Mouse (Mus musculus): ENCODE data around the gene Agpat1. TPM values are rescaled to one million over a fixed set of nuclear protein-coding genes. Genes with fewer than 3 reads are reported as not detected.

Agpat1 gene
- 29.0 and 36.5 TPM in 2 replicates for total RNA-seq (2015)
- 24.2 and 24.5 TPM in 2 replicates for total RNA-seq (2017)

DNA sequence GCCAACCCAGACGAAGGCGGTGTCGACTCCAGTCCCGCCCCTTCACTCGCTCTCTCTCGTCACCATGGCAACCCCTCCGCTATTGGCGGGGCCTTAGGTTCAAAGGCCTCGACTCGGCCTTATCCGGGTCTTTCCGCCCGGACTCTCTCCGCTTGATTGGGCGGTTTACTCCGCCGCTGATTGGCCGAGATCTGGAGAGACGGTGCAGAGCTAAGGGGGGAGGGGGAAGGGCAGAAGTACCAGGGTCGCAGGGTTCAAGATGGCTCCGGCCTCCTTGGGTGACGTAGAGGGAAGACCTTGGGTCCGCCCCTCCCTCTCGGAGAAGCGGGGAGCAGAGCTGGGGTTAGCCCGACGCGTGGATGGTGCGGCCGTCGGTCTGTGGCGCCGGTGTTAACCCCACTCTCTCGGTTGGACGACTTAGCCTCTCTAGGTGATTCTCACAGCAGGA, at the start of gene Agpat1:
Gene Agpat1, plus strand, starts transcription at position 202 of the 448 bp plus-strand sequence.
- peak; percentile 73 for ATAC-seq (ENCODE audit: poor library complexity, severe bottlenecking)

GRCm38 (mm10) chr17:34555483-34555882, 48.6 kb upstream of the Agpat1 start:
- peak; percentile 94 for ATAC-seq (ENCODE audit: poor library complexity, severe bottlenecking)

DNA sequence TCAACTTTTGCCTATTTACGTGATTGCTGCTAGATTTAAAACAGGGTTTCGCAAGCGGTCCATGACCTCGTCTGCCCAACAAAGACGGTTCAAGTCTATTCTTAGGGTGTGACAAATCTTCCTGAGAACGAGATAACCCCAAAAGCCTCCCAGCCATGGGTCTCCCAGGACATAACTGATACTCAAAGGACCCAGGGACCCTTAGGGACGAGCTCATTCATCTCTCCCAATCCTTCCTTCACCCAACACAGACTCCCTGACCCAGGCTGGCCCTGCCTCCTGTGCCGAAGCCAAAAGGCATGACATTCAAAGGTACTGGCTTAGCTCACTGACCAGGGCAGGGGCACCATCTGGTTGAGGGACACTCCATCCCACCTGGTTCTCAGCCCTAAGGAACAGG, 47.7 kb upstream of the Agpat1 start:
- no peak for ATAC-seq (ENCODE audit: poor library complexity, severe bottlenecking)

DNA sequence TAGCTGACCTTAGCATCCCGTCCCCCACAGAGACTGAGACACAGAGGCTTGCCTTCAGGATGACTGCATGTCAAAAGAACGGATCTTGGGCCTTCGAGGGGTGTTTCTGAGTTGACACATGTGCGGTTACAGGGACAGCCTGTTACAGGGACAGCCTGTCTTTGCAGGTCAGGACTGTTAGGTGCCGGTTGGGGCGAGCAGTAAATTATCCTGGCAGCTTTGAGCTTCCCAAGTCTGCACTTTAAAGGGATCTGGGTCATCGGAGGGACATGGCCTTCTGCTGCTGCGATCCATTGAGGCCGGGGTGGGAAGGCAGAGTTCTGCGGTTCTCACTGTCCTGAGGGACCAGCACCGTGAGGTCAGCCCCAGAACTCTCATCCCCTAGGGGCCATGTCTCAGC, 46.7 kb upstream of the Agpat1 start:
- no peak for ATAC-seq (ENCODE audit: poor library complexity, severe bottlenecking)

GRCm38 (mm10) chr17:34559116-34559515, 44.9 kb upstream of the Agpat1 start:
- ATAC-seq (ENCODE audit: poor library complexity, severe bottlenecking), result no peak

DNA sequence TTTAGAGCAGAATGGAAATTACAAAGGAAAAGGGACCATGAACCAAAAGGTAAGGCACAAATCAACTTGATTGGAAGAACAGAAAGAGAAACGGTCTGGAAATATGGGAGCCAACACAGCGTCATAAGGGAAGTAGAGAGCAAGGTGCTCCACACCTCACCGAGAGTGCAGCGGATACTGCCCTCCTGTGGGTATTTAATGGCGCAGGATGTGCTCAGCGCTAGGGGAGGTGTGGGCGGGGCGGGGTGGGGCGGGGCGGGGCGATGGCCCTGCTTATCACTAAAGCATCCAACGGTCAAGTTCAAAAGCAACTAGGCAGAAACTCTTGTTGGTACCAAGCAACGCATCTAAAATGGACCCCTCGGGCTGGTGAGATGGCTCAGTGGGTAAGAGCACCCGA, 44.2 kb upstream of the Agpat1 start:
- ATAC-seq (ENCODE audit: poor library complexity, severe bottlenecking), result 0 out of 2 replicates have a peak, but pooled peaks have one; percentile 34

DNA sequence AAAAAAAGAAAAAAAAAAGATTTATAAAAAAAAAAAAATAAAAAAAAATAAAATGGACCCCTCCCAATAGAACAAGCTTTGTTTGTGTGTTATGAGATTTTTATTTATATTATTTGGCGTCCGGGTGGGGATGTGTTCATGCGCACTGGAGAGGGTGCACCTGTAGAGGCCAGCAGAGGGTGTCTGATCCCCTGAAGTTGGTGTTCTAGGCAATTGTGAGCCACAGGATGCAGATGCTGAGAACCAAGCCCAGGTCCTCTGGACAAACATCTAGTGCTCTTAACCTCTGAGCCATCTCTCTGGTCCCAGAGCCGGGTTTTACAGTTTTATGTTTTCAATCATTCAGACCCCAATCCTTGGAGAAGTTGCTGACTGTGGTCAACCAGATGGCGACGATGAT, 43.6 kb upstream of the Agpat1 start:
- no peak for ATAC-seq (ENCODE audit: poor library complexity, severe bottlenecking)

DNA sequence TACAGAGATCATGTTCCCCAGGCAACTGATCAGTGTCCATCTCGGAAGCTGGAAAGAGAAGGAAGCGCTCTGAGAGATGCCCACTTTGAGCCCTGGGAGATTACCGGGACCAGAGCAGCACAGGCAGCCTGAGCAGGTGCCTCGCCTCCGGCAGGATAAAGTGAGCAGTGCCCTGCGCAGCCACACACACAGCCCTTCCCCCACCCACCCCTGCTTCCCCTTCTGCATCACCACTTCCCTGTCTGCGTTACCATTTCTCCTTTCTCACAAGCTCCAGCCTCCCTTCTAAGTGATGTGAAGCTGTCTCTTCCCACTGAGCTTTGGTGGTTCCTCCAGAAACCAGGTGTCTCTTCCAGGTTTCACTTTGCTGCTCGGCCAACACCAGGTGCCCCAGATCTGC, 42.9 kb upstream of the Agpat1 start:
- ATAC-seq (ENCODE audit: poor library complexity, severe bottlenecking), result peak; percentile 93

GRCm38 (mm10) chr17:34562595-34562994, 41.5 kb upstream of the Agpat1 start:
- ATAC-seq (ENCODE audit: poor library complexity, severe bottlenecking), result no peak

DNA sequence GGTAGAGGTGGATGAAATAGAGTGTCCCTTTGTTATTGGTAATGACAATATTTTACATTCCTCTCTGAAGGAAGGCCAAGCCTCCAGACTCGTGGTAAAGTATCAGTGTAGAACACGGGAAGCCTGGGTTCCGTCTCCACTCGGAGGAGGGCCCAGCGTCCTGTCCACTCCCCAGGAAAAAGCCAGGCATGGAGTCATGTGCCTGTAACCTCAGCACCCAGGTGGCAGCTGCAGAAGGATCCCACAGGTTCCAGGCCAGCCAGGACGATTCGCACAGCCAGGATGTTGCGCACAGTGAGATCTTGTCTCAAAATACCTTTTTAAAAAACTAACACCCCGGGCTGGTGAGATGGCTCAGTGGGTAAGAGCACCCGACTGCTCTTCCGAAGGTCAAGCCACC, 40.7 kb upstream of the Agpat1 start:
- ATAC-seq (ENCODE audit: poor library complexity, severe bottlenecking), result no peak

- ATAC-seq (ENCODE audit: poor library complexity, severe bottlenecking), result no peak
Observed at GRCm38 (mm10) chr17:34564003-34564421, 40.0 kb upstream of the Agpat1 start, which contains the start of gene Notch4. Notch4 (plus strand) TSS chr17:34564268.

DNA sequence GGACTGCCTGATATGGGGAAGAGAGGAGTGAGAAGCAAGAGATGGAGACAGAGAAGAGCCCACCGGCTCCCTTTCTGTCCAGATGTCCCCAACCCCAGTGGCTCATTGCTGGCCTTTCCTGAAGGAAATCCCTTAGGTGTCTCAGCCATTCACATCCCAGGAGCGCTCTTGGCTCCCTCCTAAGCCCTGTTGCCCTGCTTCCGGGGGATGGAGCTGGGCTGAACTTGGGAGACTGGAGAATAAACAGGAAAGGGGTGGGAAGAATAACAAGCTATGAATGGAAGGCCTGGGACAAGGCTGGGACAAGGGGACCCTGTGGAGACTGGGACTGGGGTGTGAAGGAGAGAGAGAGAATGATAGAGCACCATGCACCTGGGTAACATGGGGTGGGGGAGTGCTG, 39.3 kb upstream of the Agpat1 start:
- ATAC-seq (ENCODE audit: poor library complexity, severe bottlenecking), result no peak

DNA sequence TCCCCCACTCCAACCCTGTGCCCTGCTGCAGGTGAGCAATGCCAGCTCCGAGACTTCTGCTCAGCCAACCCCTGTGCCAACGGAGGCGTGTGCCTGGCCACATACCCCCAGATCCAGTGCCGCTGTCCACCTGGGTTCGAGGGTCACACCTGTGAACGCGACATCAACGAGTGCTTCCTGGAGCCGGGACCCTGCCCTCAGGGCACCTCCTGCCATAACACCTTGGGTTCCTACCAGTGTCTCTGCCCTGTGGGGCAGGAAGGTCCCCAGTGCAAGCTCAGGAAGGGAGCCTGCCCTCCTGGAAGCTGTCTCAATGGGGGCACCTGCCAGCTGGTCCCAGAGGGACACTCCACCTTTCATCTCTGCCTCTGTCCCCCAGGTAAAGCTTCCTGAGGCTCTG, 36.8 kb upstream of the Agpat1 start:
- no peak for ATAC-seq (ENCODE audit: poor library complexity, severe bottlenecking)

GRCm38 (mm10) chr17:34568421-34568820, 35.6 kb upstream of the Agpat1 start:
- no peak for ATAC-seq (ENCODE audit: poor library complexity, severe bottlenecking)

GRCm38 (mm10) chr17:34569919-34570318, 34.1 kb upstream of the Agpat1 start:
- no peak for ATAC-seq (ENCODE audit: poor library complexity, severe bottlenecking)

DNA sequence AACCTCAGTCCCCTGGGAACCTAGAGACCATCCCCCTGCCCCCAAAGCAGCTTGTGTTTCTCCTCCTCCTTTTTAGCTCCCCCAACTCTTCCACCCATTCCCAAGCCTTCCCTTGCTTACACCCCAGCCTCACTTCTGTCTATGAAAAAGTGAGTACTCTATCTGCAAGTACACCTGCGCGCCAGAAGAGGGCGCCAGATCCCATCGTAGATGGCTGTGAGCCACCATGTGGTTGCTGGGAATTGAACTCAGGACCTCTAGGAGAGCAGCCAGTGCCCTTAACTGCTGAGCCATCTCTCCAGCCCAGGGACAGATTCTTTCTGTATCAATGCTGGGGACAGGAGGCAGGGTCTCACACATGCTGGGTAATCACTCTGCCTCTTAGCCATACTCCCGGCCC, 32.2 kb upstream of the Agpat1 start:
- ATAC-seq (ENCODE audit: poor library complexity, severe bottlenecking), result peak; percentile 56; the same call in 1 of the 2 replicates

- ATAC-seq (ENCODE audit: poor library complexity, severe bottlenecking), result no peak
Observed at GRCm38 (mm10) chr17:34572361-34572760, 31.7 kb upstream of the Agpat1 start.

DNA sequence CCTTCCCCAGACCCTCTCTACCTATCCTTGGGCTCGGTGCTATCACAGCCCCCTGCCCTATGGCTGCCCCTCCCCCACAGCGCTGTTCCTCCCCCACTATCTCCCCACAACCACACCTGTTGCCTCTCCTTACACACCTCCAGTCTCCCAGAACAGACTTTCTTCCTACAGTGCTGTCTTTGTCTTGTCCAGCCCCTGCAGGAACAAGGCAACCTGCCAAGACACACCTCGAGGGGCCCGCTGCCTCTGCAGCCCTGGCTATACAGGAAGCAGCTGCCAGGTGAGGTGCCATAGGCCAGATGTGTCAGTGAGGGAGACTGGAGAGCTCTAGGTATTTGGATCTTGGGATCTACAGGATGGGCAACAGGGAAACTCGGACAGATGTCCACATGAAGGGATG, 27.5 kb upstream of the Agpat1 start:
- ATAC-seq (ENCODE audit: poor library complexity, severe bottlenecking), result no peak

DNA sequence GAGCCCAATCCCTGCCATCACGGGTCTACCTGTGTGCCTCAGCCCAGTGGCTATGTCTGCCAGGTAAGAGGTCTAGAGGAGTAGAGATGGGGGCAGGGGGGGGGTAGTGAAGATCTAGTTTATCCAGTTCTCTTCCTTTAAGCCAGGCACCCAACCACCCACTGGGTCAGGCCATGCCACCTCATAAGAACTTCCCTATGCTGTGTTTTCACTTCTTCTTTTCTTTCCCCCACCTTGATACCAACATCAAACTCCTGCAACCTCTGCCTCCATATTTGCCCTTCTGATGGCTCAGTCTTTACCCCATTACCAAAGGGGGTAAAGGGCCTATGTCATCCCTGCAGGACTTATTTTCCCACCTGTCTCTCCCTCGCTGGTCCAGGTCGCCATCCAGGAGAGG, 26.0 kb upstream of the Agpat1 start:
- peak; percentile 83 for ATAC-seq (ENCODE audit: poor library complexity, severe bottlenecking)

GRCm38 (mm10) chr17:34582528-34582927, 21.5 kb upstream of the Agpat1 start:
- ATAC-seq (ENCODE audit: poor library complexity, severe bottlenecking), result no peak

- no peak for ATAC-seq (ENCODE audit: poor library complexity, severe bottlenecking)
Observed at GRCm38 (mm10) chr17:34583397-34583796, 20.7 kb upstream of the Agpat1 start.

GRCm38 (mm10) chr17:34583819-34584218, 20.2 kb upstream of the Agpat1 start:
- no peak for ATAC-seq (ENCODE audit: poor library complexity, severe bottlenecking)

GRCm38 (mm10) chr17:34585121-34585520, 18.9 kb upstream of the Agpat1 start:
- no peak for ATAC-seq (ENCODE audit: poor library complexity, severe bottlenecking)
